Mouse (Mus musculus) forebrain, embryonic 11.5 days (tissue): ENCODE results near the gene Socs3. TPM values are rescaled to one million over a fixed set of nuclear protein-coding genes. Genes with fewer than 3 reads are reported as not detected.

Experiments
- ATAC-seq: fragments of 200-750 bp; cut with Nextera tagmentation; replicated peaks from 2 replicates; pipeline ENCODE4 v1.8.0; 2017; ENCODE audit warnings: moderate TSS enrichment; ENCODE audit not compliant: low FRiP score
- DNase-seq: peaks from one replicate; pipeline ENCODE4 v3.0.0-alpha.2; 2017; ENCODE audit warnings: low spot score
- H3K27ac ChIP-seq: fragments of 300-500 bp; sonication (generic); 2 replicates; pipeline ENCODE4 v1.5.1; 2014; ENCODE audit warnings: low read depth, low read length
- H3K27me3 ChIP-seq: fragments of 300-500 bp; sonication (generic); 2 replicates; pipeline ENCODE4 v1.6.1; 2014; ENCODE audit warnings: mild to moderate bottlenecking, low read length, mixed read lengths; ENCODE audit not compliant: control insufficient read depth, insufficient read depth
- H3K36me3 ChIP-seq: fragments of 300-500 bp; sonication (generic); 2 replicates; pipeline ENCODE4 v1.6.1; 2014; ENCODE audit warnings: mild to moderate bottlenecking, low read length, moderate library complexity, mixed read lengths; ENCODE audit not compliant: control insufficient read depth, insufficient read depth
- H3K4me1 ChIP-seq: fragments of 300-500 bp; sonication (generic); replicated peaks from 2 replicates; pipeline ENCODE4 v1.6.1; 2014; ENCODE audit warnings: low read length, mixed read lengths; ENCODE audit not compliant: control insufficient read depth, insufficient read depth
- H3K4me2 ChIP-seq: fragments of 300-500 bp; sonication (generic); 2 replicates; pipeline ENCODE4 v1.6.1; 2014; ENCODE audit warnings: low read depth, mild to moderate bottlenecking, low read length, moderate library complexity, mixed read lengths; ENCODE audit not compliant: severe bottlenecking
- H3K4me3 ChIP-seq: fragments of 300-500 bp; sonication (generic); 2 replicates; pipeline ENCODE4 v1.5.1; 2014; ENCODE audit warnings: low read depth, low read length
- H3K9ac ChIP-seq: fragments of 300-500 bp; sonication (generic); 2 replicates; pipeline ENCODE4 v1.6.1; 2014; ENCODE audit warnings: low read length
- H3K9me3 ChIP-seq: fragments of 300-500 bp; sonication (generic); 2 replicates; pipeline ENCODE4 v1.6.1; 2016; ENCODE audit warnings: low read length, mixed read lengths; ENCODE audit not compliant: control insufficient read depth
- WGBS: fragments of 180-500 bp; shearing (Covaris S2); extraction: QIAGEN DNeasy Blood & Tissue Kit; methylation state at CpG from one replicate; pipeline ENCODE4 v1.1.7; 2014; 5-methylcytosine and 5-hydroxymethylcytosine counted together
- polyA plus RNA-seq: library from polyadenylated mRNA; unstranded; fragments of >200 nt; fragmentation: Nextera tagmentation; extraction: Ambion mirVana; gene quantifications from 2 replicates; pipeline ENCODE4 v1.2.1, GENCODE M21; 2014

Socs3 gene
- polyA plus RNA-seq, 1 experiment from 2014 or later: 5.9 TPM

GRCm38 (mm10) chr11:117999260-117999934 is 29.6 kb upstream of the Socs3 start:
- Histone ChIP-seq H3K9ac (no peak overlapping the region), H3K4me2 (no peak overlapping the region), H3K4me1 (no peaks in the 10 kb centered on the region), H3K4me3 (no peak overlapping the region), H3K27me3 (no peaks in the 10 kb centered on the region), H3K27ac (no peak overlapping the region), H3K9me3 (no peaks in the 10 kb centered on the region), H3K36me3 (no peaks in the 10 kb centered on the region; the same call in 1 of the 2 replicates)
- no peak for DNase-seq
- no peak for ATAC-seq
- WGBS: 92% methylated on average over 6 of the region's 6 CpGs

GRCm38 (mm10) chr11:117998356-117998755 is 28.5 kb upstream of the Socs3 start:
- 93% methylated on average over 4 of the region's 4 CpGs for WGBS
- H3K4me2 ChIP-seq: no peak overlapping the region
- ATAC-seq: no peak
- no peak overlapping the region for H3K27ac ChIP-seq
- no peaks in the 10 kb centered on the region for H3K9me3 ChIP-seq
- no peaks in the 10 kb centered on the region for H3K27me3 ChIP-seq
- H3K36me3 ChIP-seq: no peaks in the 10 kb centered on the region; the same call in 1 of the 2 replicates
- no peak overlapping the region for H3K9ac ChIP-seq
- H3K4me1 ChIP-seq: no peaks in the 10 kb centered on the region
- DNase-seq: no peak
- H3K4me3 ChIP-seq: no peak overlapping the region

- no peak overlapping the region for H3K4me2 ChIP-seq
- 94% methylated on average over 2 of the region's 2 CpGs for WGBS
- no peaks in the 10 kb centered on the region for H3K27me3 ChIP-seq
- ATAC-seq (no peak), DNase-seq (no peak)
- no peak overlapping the region for H3K27ac ChIP-seq
- no peak overlapping the region for H3K4me3 ChIP-seq
- H3K4me1 ChIP-seq: no peaks in the 10 kb centered on the region
- no peaks in the 10 kb centered on the region for H3K9me3 ChIP-seq
- no peaks in the 10 kb centered on the region; the same call in 1 of the 2 replicates for H3K36me3 ChIP-seq
- no peak overlapping the region for H3K9ac ChIP-seq
Observed at GRCm38 (mm10) chr11:117997085-117997484, 27.2 kb upstream of the Socs3 start.

- H3K4me3 ChIP-seq: no peak overlapping the region
- no peaks in the 10 kb centered on the region for H3K27me3 ChIP-seq
- no peak overlapping the region for H3K9ac ChIP-seq
- 23% methylated on average over 3 of the region's 3 CpGs for WGBS
- no peak overlapping the region for H3K4me2 ChIP-seq
- H3K4me1 ChIP-seq: no peaks in the 10 kb centered on the region
- no peaks in the 10 kb centered on the region for H3K9me3 ChIP-seq
- ATAC-seq: no peak
- no peak overlapping the region for H3K27ac ChIP-seq
- DNase-seq: no peak
- no peaks in the 10 kb centered on the region for H3K36me3 ChIP-seq
Observed at GRCm38 (mm10) chr11:117996066-117996465, 26.2 kb upstream of the Socs3 start.

- no peaks in the 10 kb centered on the region for H3K9me3 ChIP-seq
- no peak overlapping the region for H3K4me3 ChIP-seq
- no peaks in the 10 kb centered on the region for H3K36me3 ChIP-seq
- H3K4me2 ChIP-seq: no peak overlapping the region
- 58% methylated on average over 3 of the region's 3 CpGs for WGBS
- H3K9ac ChIP-seq: no peak overlapping the region
- no peaks in the 10 kb centered on the region for H3K27me3 ChIP-seq
- H3K4me1 ChIP-seq: no peaks in the 10 kb centered on the region
- no peak overlapping the region for H3K27ac ChIP-seq
- DNase-seq: no peak
- ATAC-seq: no peak
Observed at GRCm38 (mm10) chr11:117995661-117996060, 25.8 kb upstream of the Socs3 start.

- Histone ChIP-seq H3K9me3 (no peaks in the 10 kb centered on the region), H3K4me3 (no peak overlapping the region), H3K9ac (no peak overlapping the region), H3K27ac (no peak overlapping the region), H3K4me1 (no peaks in the 10 kb centered on the region), H3K27me3 (no peaks in the 10 kb centered on the region), H3K36me3 (no peaks in the 10 kb centered on the region), H3K4me2 (no peak overlapping the region)
- ATAC-seq (no peak), DNase-seq (no peak)
- WGBS: 70% methylated on average over 2 of the region's 2 CpGs
Observed at GRCm38 (mm10) chr11:117995255-117995654, 25.4 kb upstream of the Socs3 start.

GRCm38 (mm10) chr11:117994250-117995057 is 24.6 kb upstream of the Socs3 start:
- H3K36me3 ChIP-seq: no peaks in the 10 kb centered on the region
- no peaks in the 10 kb centered on the region for H3K4me1 ChIP-seq
- 83% methylated on average over 9 of the region's 9 CpGs for WGBS

GRCm38 (mm10) chr11:117993190-117994175 is 23.6 kb upstream of the Socs3 start:
- H3K4me1 ChIP-seq: no peaks in the 10 kb centered on the region
- H3K9me3 ChIP-seq: no peaks in the 10 kb centered on the region
- H3K4me3 ChIP-seq: no peak overlapping the region
- no peak overlapping the region for H3K27ac ChIP-seq
- H3K36me3 ChIP-seq: no peaks in the 10 kb centered on the region
- H3K27me3 ChIP-seq: no peaks in the 10 kb centered on the region
- H3K4me2 ChIP-seq: no peak overlapping the region
- WGBS: 81% methylated on average over 14 of the region's 14 CpGs
- ATAC-seq (no peak), DNase-seq (no peak)
- H3K9ac ChIP-seq: no peak overlapping the region

More at GRCm38 (mm10) chr11:117994250-117995057, 24.6 kb upstream of the Socs3 start:
- no peaks in the 10 kb centered on the region for H3K9me3 ChIP-seq
- no peak overlapping the region for H3K9ac ChIP-seq
- no peak overlapping the region for H3K4me3 ChIP-seq
- DNase-seq (no peak), ATAC-seq (no peak)
- no peaks in the 10 kb centered on the region for H3K27me3 ChIP-seq
- H3K27ac ChIP-seq: no peak overlapping the region
- no peak overlapping the region for H3K4me2 ChIP-seq
